Mouse (Mus musculus) neural tube, embryonic 11.5 days (tissue): ENCODE measurements around the gene Morn5. TPM values are rescaled to one million over a fixed set of nuclear protein-coding genes. Genes with fewer than 3 reads are reported as not detected.

Experiments
- ATAC-seq: fragments of 200-750 bp; cut with Nextera tagmentation; 2 replicates; pipeline ENCODE4 v1.8.0; 2017; ENCODE audit warnings: moderate number of reproducible peaks, mild to moderate bottlenecking, moderate TSS enrichment, moderate library complexity; ENCODE audit not compliant: insufficient read depth, low FRiP score, low TSS enrichment
- DNase-seq: peaks from one replicate; pipeline ENCODE4 v3.0.0-alpha.2; 2015; ENCODE audit warnings: low spot score
- H3K27ac ChIP-seq: fragments of 300-500 bp; sonication (generic); 2 replicates; pipeline ENCODE4 v1.5.1; 2014; ENCODE audit warnings: low read depth, mild to moderate bottlenecking, low read length
- H3K27me3 ChIP-seq: fragments of 300-500 bp; sonication (generic); 2 replicates; pipeline ENCODE4 v1.6.1; 2014; ENCODE audit warnings: mild to moderate bottlenecking, low read length, mixed read lengths; ENCODE audit not compliant: control insufficient read depth, insufficient read depth
- H3K36me3 ChIP-seq: fragments of 300-500 bp; sonication (generic); 2 replicates; pipeline ENCODE4 v1.6.1; 2014; ENCODE audit warnings: mild to moderate bottlenecking, low read length, moderate library complexity, mixed read lengths; ENCODE audit not compliant: control insufficient read depth, insufficient read depth
- H3K4me1 ChIP-seq: fragments of 300-500 bp; sonication (generic); 2 replicates; pipeline ENCODE4 v1.6.1; 2014; ENCODE audit warnings: low read length, mixed read lengths; ENCODE audit not compliant: control insufficient read depth, insufficient read depth
- H3K4me2 ChIP-seq: fragments of 300-500 bp; sonication (generic); 2 replicates; pipeline ENCODE4 v1.6.1; 2014; ENCODE audit warnings: low read depth, mild to moderate bottlenecking, moderate library complexity
- H3K4me3 ChIP-seq: fragments of 300-500 bp; sonication (generic); 2 replicates; pipeline ENCODE4 v1.5.1; 2014; ENCODE audit warnings: low read depth, low read length
- H3K9ac ChIP-seq: fragments of 300-500 bp; sonication (generic); 2 replicates; pipeline ENCODE4 v1.6.1; 2014; ENCODE audit warnings: mild to moderate bottlenecking, low read length
- H3K9me3 ChIP-seq: fragments of 300-500 bp; sonication (generic); 2 replicates; pipeline ENCODE4 v1.6.1; 2016; ENCODE audit warnings: low read length; ENCODE audit not compliant: control insufficient read depth
- WGBS: fragments of 180-500 bp; shearing (Covaris S2); extraction: QIAGEN DNeasy Blood & Tissue Kit; methylation state at CpG from one replicate; pipeline ENCODE4 v1.1.7; 2014; 5-methylcytosine and 5-hydroxymethylcytosine counted together
- polyA plus RNA-seq: library from polyadenylated mRNA; unstranded; fragments of >200 nt; fragmentation: Nextera tagmentation; extraction: Ambion mirVana; gene quantifications from 2 replicates; pipeline ENCODE4 v1.2.1, GENCODE M21; 2014

Morn5 gene
- polyA plus RNA-seq, result 0.84 TPM in 1 of 2 replicates, not detected in the other

DNA sequence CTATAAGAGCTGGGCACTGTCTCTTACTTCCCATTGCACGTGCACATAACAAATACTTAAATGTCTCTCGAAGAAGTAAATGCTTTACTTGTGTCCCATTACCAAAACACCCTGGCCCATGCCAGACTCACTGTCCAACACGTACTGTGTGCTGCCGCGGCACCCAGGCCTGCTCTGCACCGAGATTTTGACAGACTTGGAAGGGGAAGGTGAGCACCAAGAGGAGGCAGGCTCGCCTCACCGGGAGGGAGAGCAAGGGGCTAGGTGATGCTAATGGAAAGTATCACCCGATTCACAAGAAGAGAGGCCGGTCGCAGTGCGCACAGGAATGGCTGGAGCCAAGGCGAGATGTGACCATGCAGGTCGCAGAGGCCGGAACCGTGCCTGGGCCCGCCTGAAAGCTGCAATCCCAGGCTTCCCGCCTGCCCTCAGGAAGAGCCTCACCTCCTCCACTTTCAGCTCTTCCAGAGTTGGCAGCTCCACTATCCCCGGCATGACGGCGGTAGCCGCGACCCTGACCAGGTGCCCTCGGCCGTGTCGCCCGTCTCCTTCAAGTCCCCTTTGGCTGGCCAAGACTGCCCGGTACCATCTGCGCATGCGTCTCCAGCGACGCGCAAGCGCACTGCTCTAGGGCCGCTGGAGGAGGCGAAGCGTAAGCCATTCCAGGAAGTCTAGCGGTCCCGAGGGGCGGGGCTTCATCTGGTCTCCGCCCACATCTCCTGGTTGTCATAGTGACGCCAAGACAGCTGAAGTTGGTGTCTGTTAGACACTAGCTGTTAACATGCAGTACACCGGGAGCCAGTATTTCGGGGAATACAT is at the start of gene Morn5, which contains the start of gene Ndufa8:
Gene Morn5, plus strand, starts transcription at position 711 of the 819 bp plus-strand sequence.
Gene Ndufa8, minus strand, starts transcription at position 659 of the 819 bp plus-strand sequence.
- Histone ChIP-seq H3K4me1 (peaks cover 5% of the 10 kb centered on the region; the same call in 1 of the 2 replicates), H3K9ac (peak within 1 kb of the TSS; percentile 74), H3K27me3 (no peaks in the 10 kb centered on the region), H3K27ac (no peak within 1 kb of the TSS), H3K4me3 (peak within 1 kb of the TSS; percentile 80), H3K4me2 (peak within 1 kb of the TSS; percentile 76), H3K36me3 (no peaks in the 10 kb centered on the region), H3K9me3 (no peaks in the 10 kb centered on the region)
- DNase-seq (peak; percentile 99), ATAC-seq (peak; percentile 96)
- 1% methylated on average over 44 of the region's 44 CpGs for WGBS

DNA sequence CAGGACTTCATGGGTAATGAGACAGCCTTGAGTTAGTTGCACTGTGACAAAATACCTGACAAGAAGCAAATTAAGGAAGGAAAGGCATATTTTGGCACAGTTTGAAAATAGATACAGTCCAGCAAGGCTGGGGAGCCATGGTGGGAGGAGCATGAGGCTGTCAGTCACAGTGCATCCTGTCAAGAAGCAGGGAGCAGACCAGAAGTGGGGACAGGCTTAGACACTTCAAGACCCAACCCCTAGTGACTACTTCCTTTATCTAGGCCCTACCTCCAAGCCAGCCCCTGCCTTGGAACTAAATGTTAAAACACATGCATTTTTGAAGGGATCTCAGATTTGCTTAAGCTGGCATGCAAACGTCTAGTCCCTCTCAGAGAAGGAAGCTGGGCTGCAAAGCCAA is 48.9 kb upstream of the Morn5 start:
- DNase-seq (no peak), ATAC-seq (no peak)
- no peaks in the 10 kb centered on the region for H3K36me3 ChIP-seq
- no peak overlapping the region for H3K27ac ChIP-seq
- H3K4me1 ChIP-seq, result no peaks in the 10 kb centered on the region
- no peak overlapping the region for H3K4me3 ChIP-seq
- no peaks in the 10 kb centered on the region for H3K9me3 ChIP-seq
- no peaks in the 10 kb centered on the region for H3K27me3 ChIP-seq
- 68% methylated on average over 1 of the region's 1 CpGs for WGBS
- no peak overlapping the region for H3K9ac ChIP-seq
- H3K4me2 ChIP-seq, result no peak overlapping the region

DNA sequence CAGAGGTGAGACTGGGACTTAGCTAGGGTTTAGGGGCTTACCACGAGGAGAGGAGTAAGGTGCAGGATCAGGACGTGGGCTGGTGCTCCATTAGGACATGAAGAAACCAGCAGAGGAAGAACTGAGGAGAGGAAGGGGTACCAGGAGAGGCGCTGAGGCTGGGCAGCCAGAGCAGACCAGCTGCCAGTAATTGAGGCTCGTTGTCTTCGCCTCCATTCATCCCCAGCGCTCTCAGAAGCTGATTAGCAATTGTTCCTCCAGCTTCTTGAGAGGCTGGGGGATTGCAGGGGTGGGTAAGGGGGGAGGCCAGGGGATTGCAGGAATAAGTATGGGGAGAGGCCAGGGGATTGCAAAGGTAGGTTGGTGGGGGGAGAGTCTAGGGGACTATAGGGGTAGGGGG is 47.1 kb upstream of the Morn5 start:
- no peak overlapping the region for H3K4me2 ChIP-seq
- no peak for DNase-seq
- ATAC-seq, result no peak
- no peaks in the 10 kb centered on the region for H3K9me3 ChIP-seq
- no peak overlapping the region for H3K27ac ChIP-seq
- H3K4me1 ChIP-seq, result no peaks in the 10 kb centered on the region
- H3K9ac ChIP-seq, result no peak overlapping the region
- H3K27me3 ChIP-seq, result no peaks in the 10 kb centered on the region
- WGBS, result 33% methylated on average over 6 of the region's 6 CpGs
- no peak overlapping the region for H3K4me3 ChIP-seq
- no peaks in the 10 kb centered on the region for H3K36me3 ChIP-seq

DNA sequence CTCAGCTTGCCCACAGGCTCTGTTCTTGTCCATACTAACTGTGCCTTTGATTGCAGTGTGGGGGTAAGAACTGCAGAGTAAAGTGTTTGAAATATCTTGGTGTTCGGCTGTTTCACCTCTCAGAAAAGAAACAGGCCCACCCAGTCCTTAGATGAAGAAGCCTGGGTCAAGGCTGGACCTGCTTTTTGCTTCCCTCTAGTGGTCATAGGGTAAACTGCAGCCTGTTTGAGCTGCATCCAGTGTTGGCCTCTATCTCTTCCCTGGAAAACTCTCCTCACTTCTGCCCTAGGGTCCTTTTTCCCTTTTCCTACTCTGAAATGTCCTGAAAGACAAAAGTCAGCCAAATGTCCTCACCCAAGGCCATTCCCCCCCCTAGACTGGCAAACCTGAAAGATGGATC is 41.2 kb upstream of the Morn5 start:
- Histone ChIP-seq H3K4me1 (0 out of 2 replicates have a peak, but pooled peaks cover 4% of the 10 kb centered on the region), H3K4me2 (no peak overlapping the region), H3K27me3 (peaks cover 18% of the 10 kb centered on the region), H3K4me3 (no peak overlapping the region), H3K9me3 (no peaks in the 10 kb centered on the region), H3K27ac (no peak overlapping the region), H3K9ac (no peak overlapping the region), H3K36me3 (no peaks in the 10 kb centered on the region)
- WGBS, result 37% methylated on average over 1 of the region's 1 CpGs
- ATAC-seq (no peak), DNase-seq (peak; percentile 40)

DNA sequence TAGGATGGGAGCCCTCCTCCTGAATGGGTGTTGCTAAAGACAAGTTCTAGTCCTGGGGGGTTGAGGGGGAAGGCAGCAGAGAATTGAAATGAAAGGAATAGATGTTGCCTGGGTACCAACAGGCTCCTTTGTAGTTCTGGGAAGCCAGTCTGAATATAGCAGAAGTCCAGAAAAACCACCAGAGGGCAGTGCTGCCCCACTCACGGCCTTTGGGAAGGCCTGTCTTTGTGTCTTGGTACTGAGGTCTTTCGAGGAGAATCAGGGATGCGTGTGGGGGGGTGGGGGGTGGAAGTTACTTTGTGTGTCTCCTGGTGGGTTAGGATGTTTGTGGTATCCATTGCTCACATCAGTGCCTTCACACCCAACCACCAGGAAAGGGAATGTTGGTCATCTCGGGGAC is 39.9 kb upstream of the Morn5 start:
- H3K9me3 ChIP-seq, result no peaks in the 10 kb centered on the region

DNA sequence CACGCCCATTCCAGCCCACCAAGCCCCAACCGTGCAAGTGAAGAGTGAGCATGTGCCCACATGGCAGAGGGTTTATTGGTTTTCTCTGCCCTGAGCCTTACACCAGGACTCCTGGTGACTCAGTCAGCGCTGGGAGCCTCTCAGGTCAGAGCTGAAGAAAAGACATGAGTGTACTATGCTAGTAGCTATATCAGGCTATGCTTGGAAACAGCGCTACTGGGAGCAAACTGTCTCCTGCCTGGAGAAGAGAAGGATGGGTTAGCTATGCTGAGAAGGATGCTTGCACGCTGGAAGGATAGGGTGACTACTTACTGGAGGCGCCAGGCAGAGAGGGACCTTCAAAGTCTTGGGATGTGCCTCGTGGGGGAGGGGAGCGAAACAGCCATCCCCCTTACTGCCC is 38.7 kb upstream of the Morn5 start:
- Histone ChIP-seq H3K4me3 (no peak overlapping the region), H3K27me3 (peaks cover 18% of the 10 kb centered on the region), H3K27ac (no peak overlapping the region), H3K9me3 (no peaks in the 10 kb centered on the region), H3K9ac (no peak overlapping the region), H3K4me2 (peak overlapping the region; percentile 67; the same call in 1 of the 2 replicates), H3K36me3 (no peaks in the 10 kb centered on the region), H3K4me1 (0 out of 2 replicates have a peak, but pooled peaks cover 4% of the 10 kb centered on the region)
- ATAC-seq (no peak), DNase-seq (no peak)
- 46% methylated on average over 7 of the region's 8 CpGs for WGBS

More for the DNA sequence above, 39.9 kb upstream of the Morn5 start:
- WGBS, result 22% methylated on average over 4 of the region's 4 CpGs
- Histone ChIP-seq H3K27me3 (peaks cover 18% of the 10 kb centered on the region), H3K4me2 (no peak overlapping the region), H3K27ac (no peak overlapping the region), H3K9ac (no peak overlapping the region), H3K4me1 (0 out of 2 replicates have a peak, but pooled peaks cover 4% of the 10 kb centered on the region), H3K36me3 (no peaks in the 10 kb centered on the region), H3K4me3 (no peak overlapping the region)
- no peak for ATAC-seq
- DNase-seq, result peak; percentile 84

DNA sequence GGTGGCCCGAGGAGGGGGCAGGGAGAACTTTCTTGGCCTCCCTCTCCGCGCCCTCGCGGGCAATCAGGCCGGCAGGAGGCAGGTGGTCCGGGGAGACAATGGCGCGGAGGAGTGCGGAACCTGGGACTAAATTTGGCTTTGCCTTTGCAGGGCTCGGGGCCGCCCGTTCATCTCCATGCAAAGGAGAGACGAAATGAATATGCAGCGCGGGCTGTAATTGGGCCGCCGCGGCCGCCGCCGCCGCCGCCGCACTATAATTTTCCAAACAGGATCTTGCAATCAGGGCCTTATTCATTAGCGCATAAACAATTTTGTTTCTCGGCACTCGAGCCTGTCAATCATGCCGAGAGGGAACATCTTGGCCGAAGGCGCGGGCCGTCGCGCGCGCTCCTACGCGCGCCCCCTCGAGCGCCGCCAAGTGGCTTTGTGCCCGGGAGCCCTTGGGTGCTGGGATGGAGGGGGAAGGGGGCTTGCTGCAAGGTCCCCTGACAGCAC is 37.9 kb upstream of the Morn5 start:
- H3K9me3 ChIP-seq, result no peaks in the 10 kb centered on the region
- H3K4me2 ChIP-seq, result peak overlapping the region; percentile 67
- peak; percentile 45 for DNase-seq
- H3K27me3 ChIP-seq, result peaks cover 18% of the 10 kb centered on the region
- H3K27ac ChIP-seq, result no peak overlapping the region
- H3K4me3 ChIP-seq, result peak overlapping the region; percentile 38
- 0% methylated on average over 44 of the region's 44 CpGs for WGBS
- ATAC-seq, result no peak; the same call in 1 of the 2 replicates
- H3K36me3 ChIP-seq, result no peaks in the 10 kb centered on the region
- peak overlapping the region; percentile 54 for H3K9ac ChIP-seq
- 0 out of 2 replicates have a peak, but pooled peaks cover 4% of the 10 kb centered on the region for H3K4me1 ChIP-seq

DNA sequence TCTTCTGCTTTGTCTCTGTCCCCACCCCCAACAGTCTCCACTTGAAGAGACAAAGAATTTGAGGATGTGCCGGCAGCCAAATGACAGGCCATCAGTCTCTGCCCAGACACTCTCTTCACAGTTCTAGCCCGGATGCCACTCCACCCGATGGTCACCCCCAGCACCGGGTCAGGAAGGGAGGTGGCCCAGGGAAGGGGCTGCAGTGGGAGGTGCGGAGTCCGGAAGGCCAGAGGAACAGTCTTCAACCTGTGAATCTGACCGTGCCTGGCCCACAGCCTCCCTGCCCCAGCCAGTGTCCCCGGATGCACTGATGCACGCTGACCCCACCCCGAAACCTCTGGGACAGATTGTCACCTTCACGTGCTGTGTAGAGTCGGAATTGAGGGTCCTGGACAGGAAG is 36.2 kb upstream of the Morn5 start:
- H3K36me3 ChIP-seq, result no peaks in the 10 kb centered on the region
- no peak overlapping the region for H3K4me2 ChIP-seq
- H3K27ac ChIP-seq, result no peak overlapping the region
- no peak for DNase-seq
- H3K4me1 ChIP-seq, result 0 out of 2 replicates have a peak, but pooled peaks cover 4% of the 10 kb centered on the region
- peaks cover 18% of the 10 kb centered on the region for H3K27me3 ChIP-seq
- no peak overlapping the region for H3K4me3 ChIP-seq
- 57% methylated on average over 12 of the region's 12 CpGs for WGBS
- ATAC-seq, result no peak
- H3K9me3 ChIP-seq, result no peaks in the 10 kb centered on the region
- no peak overlapping the region for H3K9ac ChIP-seq
